Mouse (Mus musculus) forebrain, embryonic 15.5 days (tissue): ENCODE measurements around the gene A630023A22Rik. TPM values are rescaled to one million over a fixed set of nuclear protein-coding genes. Genes with fewer than 3 reads are reported as not detected.

Source experiments
- ATAC-seq: fragments of 200-750 bp; cut with Nextera tagmentation; replicated peaks from 2 replicates; pipeline ENCODE4 v1.8.0; 2017; ENCODE audit warnings: mild to moderate bottlenecking, moderate TSS enrichment, moderate library complexity
- H3K27ac ChIP-seq: fragments of 300-500 bp; sonication (generic); replicated peaks from 2 replicates; pipeline ENCODE4 v1.5.1; 2015; ENCODE audit warnings: mild to moderate bottlenecking, inconsistent platforms
- H3K27me3 ChIP-seq: fragments of 300-500 bp; sonication (generic); 2 replicates; pipeline ENCODE4 v1.6.1; 2015; ENCODE audit warnings: inconsistent platforms
- H3K36me3 ChIP-seq: fragments of 300-500 bp; sonication (generic); 2 replicates; pipeline ENCODE4 v1.6.1; 2015; ENCODE audit warnings: mild to moderate bottlenecking, inconsistent platforms
- H3K4me1 ChIP-seq: fragments of 300-500 bp; sonication (generic); 2 replicates; pipeline ENCODE4 v1.6.1; 2015; ENCODE audit warnings: inconsistent platforms
- H3K4me2 ChIP-seq: fragments of 300-500 bp; sonication (generic); replicated peaks from 2 replicates; pipeline ENCODE4 v1.6.1; 2015; ENCODE audit warnings: mild to moderate bottlenecking, inconsistent platforms
- H3K4me3 ChIP-seq: fragments of 300-500 bp; sonication (generic); 2 replicates; pipeline ENCODE4 v1.5.1; 2015; ENCODE audit warnings: mild to moderate bottlenecking, inconsistent platforms
- H3K9ac ChIP-seq: fragments of 300-500 bp; sonication (generic); replicated peaks from 2 replicates; pipeline ENCODE4 v1.6.1; 2015; ENCODE audit warnings: mild to moderate bottlenecking, inconsistent platforms
- H3K9me3 ChIP-seq: fragments of 300-500 bp; sonication (generic); 2 replicates; pipeline ENCODE4 v1.6.1; 2016; ENCODE audit warnings: inconsistent platforms
- WGBS: fragments of 180-500 bp; shearing (Covaris S2); methylation state at CpG from one replicate; pipeline ENCODE4 v1.1.7; 2015; ENCODE audit warnings: mixed read lengths; 5-methylcytosine and 5-hydroxymethylcytosine counted together
- polyA plus RNA-seq: library from polyadenylated mRNA; unstranded; fragments of >200 nt; fragmentation: Nextera tagmentation; extraction: Ambion mirVana; gene quantifications from 2 replicates; pipeline ENCODE4 v1.2.1, GENCODE M21; 2015

A630023A22Rik gene
- polyA plus RNA-seq, 1 experiment from 2014 or later = not detected

- WGBS = 89% methylated on average over 4 of the region's 4 CpGs
- Histone ChIP-seq H3K9me3 (no peaks in the 10 kb centered on the region), H3K36me3 (no peaks in the 10 kb centered on the region), H3K4me2 (no peak within 1 kb of the TSS), H3K27me3 (no peaks in the 10 kb centered on the region), H3K9ac (no peak within 1 kb of the TSS), H3K27ac (no peak within 1 kb of the TSS), H3K4me1 (no peaks in the 10 kb centered on the region), H3K4me3 (no peak within 1 kb of the TSS)
- no peak for ATAC-seq
Observed at GRCm38 (mm10) chr14:34016381-34016780, 86.2 kb downstream of the A630023A22Rik start, which contains the start of gene Gm5460. Gm5460 (plus strand) TSS chr14:34016758.

- Histone ChIP-seq H3K4me2 (no peak within 1 kb of the TSS), H3K4me1 (no peaks in the 10 kb centered on the region), H3K36me3 (no peaks in the 10 kb centered on the region), H3K27me3 (no peaks in the 10 kb centered on the region), H3K9ac (no peak within 1 kb of the TSS), H3K27ac (no peak within 1 kb of the TSS), H3K9me3 (no peaks in the 10 kb centered on the region), H3K4me3 (no peak within 1 kb of the TSS)
- ATAC-seq = no peak
- WGBS = 95% methylated on average over 3 of the region's 3 CpGs
Observed at GRCm38 (mm10) chr14:34015063-34015462, 87.5 kb downstream of the A630023A22Rik start, which contains the start of gene Gm30083. Gm30083 (minus strand) TSS chr14:34015182.

GRCm38 (mm10) chr14:34002358-34002757, 100.2 kb downstream of the A630023A22Rik start:
- Histone ChIP-seq H3K9me3 (no peaks in the 10 kb centered on the region), H3K27me3 (no peaks in the 10 kb centered on the region), H3K4me2 (no peak overlapping the region), H3K4me3 (no peak overlapping the region), H3K9ac (no peak overlapping the region), H3K4me1 (0 out of 2 replicates have a peak, but pooled peaks cover 2% of the 10 kb centered on the region), H3K36me3 (no peaks in the 10 kb centered on the region), H3K27ac (no peak overlapping the region)
- ATAC-seq = no peak
- 90% methylated on average over 5 of the region's 5 CpGs for WGBS

- Histone ChIP-seq H3K36me3 (no peaks in the 10 kb centered on the region), H3K27me3 (no peaks in the 10 kb centered on the region), H3K9ac (no peak overlapping the region), H3K27ac (no peak overlapping the region), H3K9me3 (no peaks in the 10 kb centered on the region), H3K4me2 (no peak overlapping the region), H3K4me3 (no peak overlapping the region), H3K4me1 (0 out of 2 replicates have a peak, but pooled peaks cover 3% of the 10 kb centered on the region)
- ATAC-seq = no peak
Observed at GRCm38 (mm10) chr14:34001445-34001844, 101.1 kb downstream of the A630023A22Rik start.

Other genes starting within 250 kb of the A630023A22Rik start
- gene Gdf10, start 179.2 kb downstream of the A630023A22Rik start, polyA plus RNA-seq = 2.9 and 3.1 TPM in 2 replicates
- gene Gdf2, start 161.7 kb downstream of the A630023A22Rik start, polyA plus RNA-seq = not detected in 2 replicates
- 0.38 TPM in 1 of 2 replicates, not detected in the other for gene Rbp3, start 148.8 kb downstream of the A630023A22Rik start, polyA plus RNA-seq
- 0.13 and 0.19 TPM in 2 replicates for gene Zfp488, start 124.0 kb downstream of the A630023A22Rik start, polyA plus RNA-seq
- gene Gm30083, start 87.6 kb downstream of the A630023A22Rik start, polyA plus RNA-seq = not detected in 2 replicates
- gene Gm5460, start 86.0 kb downstream of the A630023A22Rik start, polyA plus RNA-seq = not detected in 2 replicates
- not detected in 2 replicates for gene Antxrl, start 50.0 kb downstream of the A630023A22Rik start, polyA plus RNA-seq
- not detected in 2 replicates for gene Anxa8, start 16.8 kb downstream of the A630023A22Rik start, polyA plus RNA-seq
- 0.04 and 0.05 TPM in 2 replicates for gene Npy4r, start 49.7 kb upstream of the A630023A22Rik start, polyA plus RNA-seq
- 3.8 and 3.9 TPM in 2 replicates for gene Gprin2, start 98.9 kb upstream of the A630023A22Rik start, polyA plus RNA-seq
- gene Syt15, start 116.8 kb upstream of the A630023A22Rik start, polyA plus RNA-seq = 0.41 and 0.65 TPM in 2 replicates
- gene Shld2, start 207.7 kb upstream of the A630023A22Rik start, polyA plus RNA-seq = 7.6 and 8.0 TPM in 2 replicates
- gene Glud1, start 208.0 kb upstream of the A630023A22Rik start, polyA plus RNA-seq = 93.2 and 100 TPM in 2 replicates